Mouse (Mus musculus): ENCODE results near the gene Lcn12.

DNA sequence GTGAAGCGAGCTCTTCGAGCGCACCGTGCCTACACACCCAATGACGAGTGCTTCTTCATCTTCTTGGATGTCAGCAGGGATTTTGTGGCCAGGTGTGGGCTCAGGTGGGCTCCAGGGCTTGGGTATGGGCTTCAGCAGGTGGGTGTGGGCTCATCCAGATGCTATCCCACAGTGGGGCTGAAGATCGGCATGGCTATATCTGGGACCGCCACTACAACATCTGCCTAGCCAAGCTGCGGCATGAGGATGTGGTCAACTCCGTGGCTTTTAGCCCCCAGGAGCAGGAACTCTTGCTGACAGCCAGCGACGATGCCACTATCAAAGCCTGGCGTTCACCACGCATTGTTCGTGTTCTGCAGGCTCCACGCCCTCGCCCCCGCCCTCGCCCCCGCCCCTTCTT is 10.8 kb upstream of the Lcn12 start:
- TF ChIP-seq CTCF (IDR thresholded peaks at IDR 0.05; ENCODE audit: low read depth): no peak
- no peak for TF ChIP-seq EP300 (IDR thresholded peaks at IDR 0.05; ENCODE audit: low read depth)
